Mouse (Mus musculus): ENCODE data around the gene Ndst4.

The Ndst4 gene

DNA sequence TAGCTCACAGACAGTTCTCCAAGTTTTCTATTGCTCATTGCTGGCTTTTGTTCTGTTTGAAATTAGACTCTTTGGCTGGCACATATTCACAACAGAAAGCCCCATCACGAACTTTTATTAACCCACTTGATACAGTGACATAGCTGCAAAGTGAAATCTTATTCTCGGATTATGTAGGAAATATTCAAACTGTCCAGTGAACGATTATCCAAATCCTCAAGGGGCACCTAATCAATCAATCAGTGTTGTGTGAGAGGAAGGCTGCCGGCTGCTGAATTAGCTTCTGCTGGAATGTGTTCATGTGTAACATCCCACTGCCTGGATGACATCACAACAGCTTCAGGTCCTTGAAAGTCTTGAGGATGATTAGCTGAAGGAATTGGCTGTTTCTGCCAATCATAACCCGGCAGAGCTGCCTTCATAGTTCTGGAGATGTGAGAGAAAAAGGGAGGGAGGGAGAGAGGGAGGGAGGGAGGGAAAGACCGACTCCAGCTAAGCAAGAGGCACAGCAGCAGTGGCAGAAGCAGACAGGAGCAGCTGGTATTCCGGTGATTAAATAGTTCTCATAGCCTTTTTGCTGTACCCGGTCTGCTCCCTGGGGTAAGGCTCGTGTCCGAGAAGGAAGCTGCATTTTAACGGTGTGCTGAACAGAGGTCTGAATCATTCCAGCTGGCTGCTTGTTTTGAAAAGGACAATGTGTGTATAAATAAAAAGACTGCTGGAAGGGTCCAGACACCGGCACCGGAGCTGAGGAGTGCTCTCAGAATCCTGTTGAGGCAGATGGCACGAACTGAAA, at the start of gene Ndst4:
Gene Ndst4, plus strand, starts transcription at position 476 of the 796 bp plus-strand sequence.
- no peak for DNase-seq (ENCODE audit: low read depth, low spot score)

DNA sequence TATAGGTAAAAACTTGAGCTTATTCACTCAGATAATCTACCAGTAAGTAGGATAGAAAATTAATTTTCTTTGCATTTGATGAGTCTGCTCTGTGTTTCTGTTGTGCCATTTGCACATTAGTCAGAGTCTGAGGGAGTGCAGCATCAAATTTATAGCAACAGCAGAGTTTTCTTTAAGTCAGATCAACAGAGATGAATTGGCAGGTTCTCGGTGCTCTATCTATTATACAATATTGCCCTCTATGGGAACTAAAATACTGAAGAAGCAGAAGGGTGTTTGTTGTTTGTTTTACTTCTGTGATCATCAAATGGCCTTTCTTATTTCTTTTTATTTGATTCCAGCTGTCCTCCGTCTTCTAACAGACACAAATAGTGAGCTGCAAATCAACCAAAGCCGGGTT, 6.4 kb upstream of the Ndst4 start:
- no peak for DNase-seq (ENCODE audit: low read depth, low spot score)

DNA sequence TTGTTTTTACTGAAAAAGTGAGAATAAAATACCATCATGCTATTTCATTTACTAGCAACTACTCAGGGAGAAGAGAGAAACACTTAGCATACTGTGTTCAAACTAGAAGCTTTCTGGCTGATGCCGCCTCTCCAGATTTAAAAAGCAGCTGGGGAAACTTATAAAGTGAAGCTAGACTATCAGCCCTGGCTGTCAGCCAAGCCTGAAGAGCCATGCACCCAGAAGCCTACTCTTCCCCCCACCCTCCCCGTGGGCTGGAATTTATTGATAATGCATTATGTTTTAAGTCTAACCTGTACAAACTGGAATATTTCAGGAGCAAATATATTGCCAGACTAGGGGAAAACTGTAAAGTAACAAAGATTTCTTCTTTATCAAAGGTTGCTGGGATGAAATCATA, 2.6 kb downstream of the Ndst4 start:
- no peak for DNase-seq (ENCODE audit: low read depth, low spot score)

DNA sequence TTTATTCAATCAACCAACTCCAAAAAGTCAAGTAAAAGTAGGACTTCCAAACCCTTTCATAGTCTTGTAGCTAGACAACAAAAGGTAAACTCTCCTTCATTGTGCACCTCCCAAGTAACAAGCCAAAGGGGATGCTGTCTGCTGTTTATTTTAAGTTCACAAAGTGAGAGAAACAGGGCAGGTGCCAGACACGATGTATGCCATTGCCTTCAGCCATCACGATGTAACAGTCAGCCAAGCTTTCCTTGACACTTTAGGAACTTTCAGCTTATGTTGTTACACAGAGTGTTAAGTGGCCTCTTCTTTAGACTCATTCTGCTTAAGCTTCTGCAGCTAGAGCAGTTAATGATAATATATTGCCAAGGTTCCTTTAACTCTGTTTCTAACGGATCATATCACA, 3.1 kb downstream of the Ndst4 start:
- no peak for DNase-seq (ENCODE audit: low read depth, low spot score)

DNA sequence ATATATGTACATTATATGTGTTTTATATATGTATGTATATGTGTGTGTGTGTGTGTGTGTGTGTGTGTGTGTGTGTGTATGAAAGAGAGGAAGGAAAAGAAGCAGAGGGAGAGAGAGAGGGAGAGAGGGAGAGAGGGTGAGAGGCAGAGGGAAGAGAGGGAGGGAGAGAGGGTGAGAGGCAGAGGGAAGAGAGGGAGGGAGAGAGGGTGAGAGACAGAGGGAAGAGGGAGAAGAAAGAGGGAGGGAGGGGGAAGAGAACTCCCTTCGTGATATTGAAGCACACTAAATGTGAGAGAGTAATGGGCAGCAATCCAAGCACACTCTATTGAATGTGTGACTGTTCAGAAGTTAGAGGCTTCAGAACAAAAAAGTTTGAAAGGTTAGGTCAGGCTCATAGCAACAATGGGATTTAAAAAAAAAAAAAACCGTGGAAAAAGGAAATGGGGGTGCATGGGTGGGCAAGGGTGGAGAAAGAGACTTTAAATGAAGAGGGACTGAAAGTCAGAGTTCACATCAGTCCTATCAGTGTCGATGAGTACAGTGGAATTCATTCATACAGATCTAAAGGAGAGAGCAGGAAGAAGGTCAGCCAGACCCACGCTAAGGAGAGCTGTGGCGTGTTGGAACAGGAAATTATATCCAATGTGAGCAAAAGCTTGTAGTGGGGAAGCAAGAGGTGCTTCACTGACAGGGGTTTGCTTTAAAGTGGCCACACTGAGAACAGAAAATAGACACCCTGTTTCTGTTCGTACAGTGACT, 63.2 kb downstream of the Ndst4 start:
- DNase-seq (ENCODE audit: low read depth, low spot score): no peak

DNA sequence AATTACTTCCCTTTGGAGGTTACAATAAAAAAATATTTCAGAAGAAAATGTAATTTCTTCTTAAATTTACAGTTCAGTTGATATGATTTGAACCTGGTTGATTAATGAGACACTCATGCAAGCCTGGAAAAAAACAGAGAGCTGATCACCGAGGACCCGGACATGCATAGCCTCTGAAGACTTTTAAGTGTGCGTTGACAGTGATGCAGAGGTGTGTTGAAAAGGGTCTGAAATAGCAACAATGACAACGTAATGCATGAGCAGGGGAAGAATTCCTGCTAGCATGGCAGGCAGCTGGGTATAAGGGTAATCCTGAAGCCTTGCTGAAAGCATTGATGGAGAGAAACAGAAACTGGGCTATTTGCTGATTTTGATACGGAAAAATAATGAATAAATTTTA, 106.2 kb downstream of the Ndst4 start:
- no peak for DNase-seq (ENCODE audit: low read depth, low spot score)

DNA sequence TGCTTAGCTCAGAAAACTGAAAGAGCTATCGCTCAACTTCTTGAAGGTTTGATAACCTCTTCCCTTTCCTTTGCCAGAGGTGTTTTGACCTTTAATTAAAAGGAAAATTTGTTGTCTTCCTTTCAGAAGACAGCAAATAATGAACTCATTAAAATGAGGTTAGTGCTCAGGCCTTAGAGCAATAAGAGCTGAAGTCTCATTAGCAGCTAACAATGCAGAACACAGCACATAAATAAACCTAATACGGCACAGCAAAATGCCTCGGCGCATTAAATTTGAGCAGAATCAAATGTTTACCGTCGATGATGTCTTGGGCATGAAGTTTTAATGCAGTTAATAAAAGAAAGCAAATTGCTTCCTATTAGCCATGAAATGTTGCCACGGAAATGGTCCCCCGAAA, 129.5 kb downstream of the Ndst4 start:
- no peak for DNase-seq (ENCODE audit: low read depth, low spot score)

DNA sequence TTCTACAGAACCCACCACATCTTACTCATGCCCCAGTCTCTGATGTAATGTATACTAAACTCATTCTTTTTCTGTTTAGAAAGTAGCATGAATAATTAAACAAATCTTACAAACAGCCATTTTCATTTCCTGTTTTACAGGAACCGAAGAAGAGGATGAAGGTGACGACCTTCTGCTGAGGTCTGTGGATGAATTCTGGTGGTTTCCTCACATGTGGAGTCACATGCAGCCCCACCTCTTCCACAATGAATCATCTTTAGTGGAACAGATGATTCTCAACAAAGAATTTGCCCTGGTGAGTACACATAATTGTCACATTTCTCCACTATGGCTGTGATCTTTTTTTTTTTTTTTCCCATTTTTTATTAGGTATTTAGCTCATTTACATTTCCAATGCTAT, 166.7 kb downstream of the Ndst4 start:
- DNase-seq (ENCODE audit: low read depth, low spot score): no peak

DNA sequence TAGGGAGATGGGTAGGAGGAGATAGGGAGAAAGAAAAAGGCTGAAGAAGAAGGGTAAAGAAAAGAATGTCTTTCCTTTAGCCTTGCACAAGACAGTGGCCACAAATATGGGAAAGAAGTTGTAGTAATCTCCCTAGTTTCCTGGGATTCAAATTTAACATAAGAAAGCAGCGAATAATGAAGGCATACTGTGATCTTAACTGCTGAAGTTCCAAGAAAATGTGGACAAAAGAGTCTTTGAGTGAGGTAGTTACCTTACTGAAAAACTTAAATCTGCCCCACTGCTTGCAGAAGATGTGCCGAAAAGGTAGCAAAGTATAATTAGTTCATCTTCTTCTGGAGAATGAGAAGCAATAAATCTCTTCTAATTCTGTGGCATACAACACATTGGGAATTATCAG, 228.4 kb downstream of the Ndst4 start:
- no peak for DNase-seq (ENCODE audit: low read depth, low spot score)

DNA sequence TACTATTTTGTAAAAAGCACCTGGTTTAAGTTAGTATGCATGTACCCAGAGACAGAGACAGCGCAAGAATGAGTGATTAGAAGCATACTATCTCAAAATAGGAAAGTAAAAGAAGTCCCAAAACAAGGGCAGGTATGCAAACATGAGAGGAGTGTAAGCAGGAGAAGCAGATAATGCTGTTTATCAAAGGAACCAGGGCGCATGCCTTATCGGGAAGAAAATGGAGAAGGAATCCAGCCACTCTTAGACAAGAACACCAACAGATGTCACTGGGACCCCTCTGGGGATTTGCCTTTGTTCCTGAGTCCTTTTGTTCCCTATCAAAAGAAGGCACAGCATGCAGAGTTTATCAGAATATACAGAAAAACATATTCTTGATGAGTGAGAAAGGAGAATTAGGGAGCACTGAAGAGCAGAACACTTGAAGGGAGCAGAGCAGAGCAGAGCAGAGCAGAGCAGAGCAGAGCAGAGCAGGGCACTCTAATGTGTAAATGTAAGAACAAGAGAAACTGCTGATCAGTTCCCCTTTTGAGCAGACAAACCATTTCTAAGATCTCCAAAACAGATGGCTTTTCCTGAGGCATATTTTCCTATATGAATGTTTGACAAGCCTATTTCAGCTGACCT, 251.2 kb downstream of the Ndst4 start:
- no peak for DNase-seq (ENCODE audit: low read depth, low spot score)

DNA sequence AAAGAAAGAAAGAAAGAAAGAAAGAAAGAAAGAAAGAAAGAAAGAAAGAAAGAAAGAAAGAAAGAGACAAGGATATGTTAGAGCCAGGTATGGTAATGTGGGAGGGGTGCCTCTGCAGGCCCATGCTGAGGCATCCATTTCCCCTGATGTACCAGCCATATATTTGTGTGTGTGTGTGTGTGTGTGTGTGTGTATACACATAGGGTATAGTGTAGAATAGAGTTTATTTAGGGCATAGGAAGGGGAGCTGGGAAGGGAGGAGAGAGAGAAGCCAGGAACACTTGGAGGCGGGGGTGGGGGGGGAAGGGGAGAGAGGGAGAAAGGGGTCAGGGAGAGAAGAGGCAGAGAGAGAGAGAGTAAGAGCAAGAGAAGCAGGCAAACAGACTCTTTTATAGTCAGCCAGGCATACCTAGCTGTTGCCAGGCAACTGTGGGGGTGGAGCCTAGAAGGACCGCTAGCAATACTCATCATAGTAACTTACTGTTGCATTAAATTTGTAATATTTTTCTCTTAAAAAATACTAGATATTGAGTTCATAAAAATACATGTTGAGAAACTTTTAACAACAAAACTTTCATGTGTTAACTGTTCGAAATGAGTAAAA, 256.3 kb downstream of the Ndst4 start:
- DNase-seq (ENCODE audit: low read depth, low spot score): no peak

DNA sequence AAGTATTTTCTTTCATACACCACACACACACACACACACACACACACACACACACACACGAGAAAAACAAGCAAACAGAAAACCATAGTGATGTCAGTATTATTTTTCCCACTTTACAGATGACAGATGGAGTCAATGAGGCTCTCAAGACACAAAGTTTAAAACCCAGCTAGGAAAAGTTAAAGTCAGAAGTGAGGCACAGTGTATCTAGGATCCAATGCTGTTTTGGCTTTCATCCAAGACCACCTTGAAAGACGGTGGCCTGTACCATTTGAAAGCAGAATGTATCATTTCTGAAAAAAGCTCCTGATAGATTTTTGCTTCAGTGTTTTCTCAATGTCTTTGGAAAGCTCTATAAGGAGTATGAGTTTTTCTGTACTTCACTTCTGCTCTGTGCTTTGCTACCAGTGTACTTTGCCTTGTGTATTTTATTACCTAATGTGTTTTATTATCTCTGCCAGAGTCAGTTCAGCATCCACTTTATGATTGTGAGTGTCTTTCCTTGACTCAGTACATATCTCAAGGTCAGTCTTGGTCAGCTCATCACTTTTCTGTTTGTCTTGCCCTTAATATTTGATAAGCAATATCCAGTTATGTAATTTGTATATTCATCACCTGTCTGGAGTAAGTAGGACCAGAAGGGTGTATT, 257.1 kb downstream of the Ndst4 start:
- DNase-seq (ENCODE audit: low read depth, low spot score): no peak

DNA sequence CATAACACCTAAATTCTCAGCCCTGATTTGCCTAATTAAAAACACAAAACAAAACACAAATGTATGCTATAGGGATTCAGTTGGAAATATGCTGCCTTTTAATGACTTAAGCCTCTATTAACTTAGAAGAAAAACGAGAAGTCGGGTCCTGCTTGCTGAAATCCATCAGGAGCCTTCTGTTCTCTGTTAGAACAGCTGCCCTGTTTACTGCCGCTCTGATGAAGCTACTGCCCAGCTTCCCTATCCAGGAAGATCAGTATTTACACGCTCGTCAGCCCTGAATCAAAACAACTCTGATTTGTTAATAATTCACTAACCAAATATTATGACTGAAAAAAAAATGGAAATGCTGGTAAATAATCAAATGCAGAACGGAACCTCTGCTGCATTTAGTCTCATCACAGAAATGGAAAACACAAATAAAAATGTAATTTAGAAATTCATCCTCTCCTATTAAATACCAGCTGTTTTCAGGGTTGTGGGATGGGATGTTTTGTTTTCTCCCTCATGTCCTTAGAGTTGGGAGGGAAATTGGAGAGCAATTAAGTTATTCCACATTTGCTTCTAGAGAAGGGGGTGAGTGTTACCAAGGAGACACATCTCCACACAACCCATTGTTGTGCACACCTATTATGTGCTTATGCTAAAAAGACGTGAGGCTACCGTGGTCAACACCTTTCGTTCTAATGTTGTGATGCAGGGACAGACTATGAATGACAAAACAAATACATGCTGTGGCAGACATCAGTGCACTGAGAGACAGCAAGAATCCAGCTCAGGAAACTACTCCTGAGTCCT, 270.3 kb downstream of the Ndst4 start:
- no peak for DNase-seq (ENCODE audit: low read depth, low spot score)

DNA sequence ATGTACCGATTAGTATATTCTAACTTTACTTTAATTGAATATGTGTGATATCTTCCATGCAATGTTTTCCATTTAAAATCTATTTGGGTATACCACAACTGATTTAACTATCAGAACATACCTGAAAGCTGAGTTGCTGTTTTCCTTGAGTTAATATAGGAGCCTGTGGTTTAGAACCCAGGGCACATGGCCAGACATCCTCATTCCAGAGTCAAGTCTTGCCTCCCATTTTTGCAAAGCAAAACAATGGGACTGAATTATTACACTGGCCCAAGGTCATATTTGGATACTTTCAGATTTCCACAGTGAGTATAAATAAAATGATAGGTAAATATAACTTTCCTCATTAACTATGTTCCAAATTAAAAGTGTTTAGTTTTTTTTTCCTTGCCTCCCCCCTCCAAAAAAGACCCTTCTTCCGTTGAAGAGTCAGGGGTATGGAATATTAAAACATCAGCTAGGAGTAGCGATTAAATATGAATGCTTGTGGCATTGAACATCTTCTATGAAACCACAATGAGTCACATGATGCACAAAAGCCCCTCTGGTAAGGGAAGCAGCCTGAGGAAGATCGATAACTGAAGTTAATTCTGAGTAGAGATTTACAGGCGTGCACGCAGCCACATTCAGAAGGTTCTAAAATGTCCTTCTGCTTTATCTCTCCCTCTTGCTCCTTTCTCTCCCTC, 271.5 kb downstream of the Ndst4 start:
- DNase-seq (ENCODE audit: low read depth, low spot score): no peak

DNA sequence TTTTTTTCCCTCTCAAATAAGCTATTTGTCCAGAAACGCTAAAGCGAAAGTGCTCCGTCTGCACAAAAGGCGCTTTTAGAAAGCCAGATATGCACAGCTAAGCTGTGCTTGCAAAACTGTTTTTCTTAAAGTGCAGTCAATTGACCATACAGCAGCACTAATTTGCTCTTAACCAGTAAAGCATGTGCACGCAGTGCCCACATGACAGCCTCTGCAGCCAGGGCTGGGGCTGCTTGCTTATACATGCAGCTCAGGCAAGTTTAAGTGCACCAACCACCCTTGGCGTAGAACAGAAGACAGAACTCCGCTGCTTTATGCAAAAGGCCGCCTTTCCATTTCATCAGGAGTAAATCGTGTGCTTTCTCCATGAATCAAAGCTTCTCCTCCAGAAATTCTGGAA, 275.0 kb downstream of the Ndst4 start:
- DNase-seq (ENCODE audit: low read depth, low spot score): no peak

DNA sequence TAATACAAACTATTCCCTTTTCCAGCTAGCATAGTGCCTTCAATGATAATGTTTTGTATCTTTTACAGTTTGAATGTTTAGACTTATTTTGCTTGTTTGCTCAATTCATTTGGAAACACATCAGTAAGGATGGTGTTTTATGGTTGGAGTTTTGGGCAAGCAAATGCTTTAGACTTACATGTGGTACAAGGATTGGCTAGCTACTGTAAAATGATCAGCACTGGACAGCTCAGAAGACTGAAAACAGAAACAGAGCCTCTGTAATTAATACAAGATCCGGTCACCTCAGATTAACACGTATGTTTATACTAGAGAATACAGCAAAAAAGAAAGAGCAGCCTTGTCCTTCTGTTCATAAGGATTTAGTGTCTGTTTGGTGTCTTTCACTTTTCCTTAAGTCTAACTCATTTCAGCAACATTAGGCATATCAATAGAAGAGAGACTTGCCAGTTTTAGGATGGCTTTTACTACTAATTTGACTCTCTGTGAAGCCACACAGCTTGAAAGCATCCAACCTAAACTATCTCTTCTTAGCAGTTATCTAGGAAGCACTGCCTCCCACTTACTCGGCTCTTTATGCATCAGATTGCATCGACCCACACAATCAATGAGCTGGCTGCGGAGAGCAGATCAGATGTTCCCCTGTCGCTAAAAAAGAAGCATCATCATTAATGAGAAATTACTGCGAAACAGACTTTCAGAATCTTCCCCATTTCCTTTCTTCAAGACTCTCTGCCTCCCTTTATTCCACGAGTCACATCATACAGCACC, 279.8 kb downstream of the Ndst4 start:
- no peak for DNase-seq (ENCODE audit: low read depth, low spot score)

DNA sequence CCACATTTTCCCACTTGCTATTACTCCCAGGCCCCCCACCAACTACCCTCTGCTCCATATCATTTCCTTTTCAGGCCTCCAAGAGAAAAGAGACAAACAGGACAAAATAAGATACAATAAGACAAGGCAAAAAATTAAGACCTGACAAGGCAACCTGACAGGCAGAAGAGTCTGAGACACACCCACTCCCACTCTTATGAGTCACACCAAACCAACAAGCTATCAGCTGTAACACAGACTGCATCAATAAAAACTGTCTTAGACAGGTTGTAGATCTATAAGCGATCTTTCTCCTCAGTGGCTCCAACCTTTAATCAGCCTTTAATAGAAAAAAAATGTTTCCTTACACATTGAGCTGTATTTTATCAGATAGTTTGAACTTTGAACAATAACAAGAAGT, 280.7 kb downstream of the Ndst4 start:
- no peak for DNase-seq (ENCODE audit: low read depth, low spot score)

DNA sequence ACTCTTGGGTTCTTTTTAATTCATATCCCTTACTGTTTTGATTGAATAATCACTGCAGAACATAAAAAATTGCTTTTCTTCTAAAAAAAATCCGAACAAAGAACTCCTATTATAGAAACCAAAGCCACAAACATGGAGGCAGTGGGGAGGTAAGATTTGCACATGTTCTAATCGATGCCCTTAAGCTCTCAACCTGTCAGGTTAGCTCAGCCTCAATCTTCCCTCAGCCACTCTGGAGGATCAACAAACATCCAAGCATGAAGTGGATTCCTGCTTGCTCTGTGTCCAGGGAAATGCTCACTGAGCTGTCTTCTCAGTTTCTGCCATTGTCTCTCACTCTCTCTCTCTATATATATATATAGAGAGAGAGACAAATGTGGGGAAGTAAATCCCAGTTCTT, 283.7 kb downstream of the Ndst4 start:
- no peak for DNase-seq (ENCODE audit: low read depth, low spot score)

DNA sequence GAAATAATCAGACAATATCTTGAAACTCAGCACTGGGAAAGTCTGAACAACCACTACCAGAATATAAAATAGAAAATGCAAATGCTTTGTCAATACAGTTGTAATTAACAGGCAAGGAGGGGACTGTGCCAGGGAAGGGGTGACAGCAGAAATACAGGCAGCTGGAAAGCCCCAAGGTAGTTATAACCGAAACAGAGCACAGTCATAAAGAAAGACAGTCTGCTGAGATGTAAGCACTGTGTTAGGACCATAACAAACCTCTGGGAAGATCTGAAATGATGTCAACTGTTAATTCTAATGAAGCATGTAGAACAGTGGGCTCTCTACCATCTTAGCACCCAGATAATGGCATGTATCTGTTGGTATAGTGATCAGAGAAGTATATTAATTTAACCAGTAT, 287.1 kb downstream of the Ndst4 start:
- no peak for DNase-seq (ENCODE audit: low read depth, low spot score)

DNA sequence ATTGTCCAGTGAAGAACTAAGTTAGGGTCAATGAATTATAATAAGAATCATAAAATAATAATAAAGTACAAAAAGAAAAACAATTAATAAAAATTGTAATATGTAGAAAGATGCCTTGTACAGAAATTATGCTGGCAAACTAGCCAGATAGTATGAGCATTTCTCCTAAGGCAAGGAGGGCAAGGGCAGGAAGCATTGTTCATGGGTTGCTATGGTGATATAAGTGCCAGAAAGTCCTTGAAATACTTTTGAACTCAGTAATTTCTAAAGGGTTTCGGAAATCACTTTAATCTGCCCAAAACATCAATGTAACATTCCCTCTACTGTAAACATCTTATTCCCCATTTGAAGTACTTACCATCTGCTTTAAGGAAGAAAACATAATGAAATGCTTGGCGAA, 319.1 kb downstream of the Ndst4 start:
- DNase-seq (ENCODE audit: low read depth, low spot score): no peak
